Mouse (Mus musculus) lung, adult 18-20 months (tissue): ENCODE results near the gene Ryk.

Experiments
- DNase-seq, 2 experiments: peaks; one replicate each; pipeline ENCODE4 v3.0.0; 2022; ENCODE audit warnings: mixed read lengths in 2 of 2

Gene Ryk

GRCm38 (mm10) chr9:102859399-102859798 is 24.7 kb downstream of the Ryk start:
- DNase-seq: peak; percentile 28 to 60

GRCm38 (mm10) chr9:102859963-102860362 is 25.2 kb downstream of the Ryk start:
- no peak for DNase-seq

- no peak for DNase-seq
These were observed 26.2 kb downstream of the Ryk start for GRCm38 (mm10) chr9:102860802-102861469.

DNA sequence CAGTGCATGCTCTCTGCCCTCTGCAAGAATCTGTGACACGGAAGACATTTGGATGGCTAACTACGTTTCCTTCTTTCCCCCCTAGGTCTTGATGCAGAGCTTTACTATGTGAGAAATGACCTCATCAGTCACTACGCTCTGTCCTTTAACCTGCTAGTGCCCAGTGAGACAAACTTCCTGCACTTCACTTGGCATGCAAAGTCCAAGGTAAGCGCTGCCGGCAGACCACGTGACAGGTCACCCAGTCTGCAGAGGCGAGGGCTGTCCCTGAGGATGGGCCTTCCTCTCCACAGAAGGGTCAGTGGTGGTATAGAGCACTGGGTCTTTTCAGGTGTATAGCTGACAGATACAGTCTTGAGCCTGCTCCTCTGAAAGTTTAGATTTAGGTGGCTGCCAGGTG is 27.1 kb downstream of the Ryk start:
- no peak for DNase-seq

GRCm38 (mm10) chr9:102862260-102862659 is 27.5 kb downstream of the Ryk start:
- no peak for DNase-seq

GRCm38 (mm10) chr9:102863876-102864545 is 29.3 kb downstream of the Ryk start:
- DNase-seq: peak; percentile 62 to 65

DNA sequence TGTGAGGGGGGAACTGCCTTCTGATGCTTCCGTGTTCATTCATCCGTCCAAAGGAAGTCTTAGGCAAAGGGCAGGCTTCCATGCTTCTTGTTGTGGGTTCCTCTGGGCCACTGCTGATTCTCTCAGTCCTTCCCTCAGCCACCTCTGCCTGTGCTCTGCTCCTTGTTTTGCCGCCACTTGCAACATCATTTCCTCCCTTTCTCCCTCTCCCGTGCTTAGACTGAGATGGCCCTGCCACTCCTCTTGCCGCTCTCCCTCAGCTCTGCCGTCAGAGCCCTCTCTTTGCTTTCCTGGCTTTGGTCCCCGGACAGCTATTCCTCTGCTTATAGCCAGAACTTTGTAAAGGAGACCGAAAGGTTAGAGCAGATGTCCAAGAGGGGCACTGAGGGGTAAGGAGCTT is 30.2 kb downstream of the Ryk start:
- DNase-seq: no peak

DNA sequence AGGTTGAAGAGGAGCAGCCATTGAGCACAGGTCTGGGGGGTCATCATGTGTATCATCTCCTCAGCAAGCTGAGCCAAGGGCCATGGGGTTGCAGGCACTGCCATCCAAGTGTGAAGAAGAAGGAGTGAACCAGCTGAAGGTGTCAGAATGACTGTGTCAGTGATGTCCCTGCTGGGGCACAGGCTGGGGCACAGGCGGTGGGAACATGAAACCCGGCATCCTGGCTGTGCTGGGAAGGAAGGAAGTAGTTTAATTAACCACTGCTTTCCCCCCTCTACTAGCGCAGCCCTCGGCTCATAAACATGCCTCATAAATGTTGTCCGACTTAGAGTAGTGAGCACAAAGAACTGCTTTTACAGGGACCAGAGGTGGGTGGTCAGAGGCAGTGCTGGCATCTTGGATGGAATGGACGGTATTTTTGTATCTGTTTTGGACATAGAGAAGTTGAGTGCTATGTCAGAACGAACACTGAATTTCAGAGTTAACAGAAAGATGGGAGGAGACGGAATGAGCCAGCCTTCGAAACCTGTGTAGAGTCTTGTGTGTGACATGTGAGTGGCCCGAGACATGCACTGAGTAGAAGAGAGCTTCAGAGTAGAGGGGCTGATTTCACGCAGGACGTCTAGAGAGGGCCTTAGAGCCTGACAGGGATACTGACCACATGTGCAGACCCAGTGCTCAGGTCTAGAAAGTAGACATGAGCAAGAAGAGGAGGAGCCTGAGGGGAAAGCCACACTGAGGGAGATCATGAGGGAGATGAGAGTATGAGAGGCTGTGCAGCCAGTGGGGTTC is 31.4 kb downstream of the Ryk start:
- no peak for DNase-seq

DNA sequence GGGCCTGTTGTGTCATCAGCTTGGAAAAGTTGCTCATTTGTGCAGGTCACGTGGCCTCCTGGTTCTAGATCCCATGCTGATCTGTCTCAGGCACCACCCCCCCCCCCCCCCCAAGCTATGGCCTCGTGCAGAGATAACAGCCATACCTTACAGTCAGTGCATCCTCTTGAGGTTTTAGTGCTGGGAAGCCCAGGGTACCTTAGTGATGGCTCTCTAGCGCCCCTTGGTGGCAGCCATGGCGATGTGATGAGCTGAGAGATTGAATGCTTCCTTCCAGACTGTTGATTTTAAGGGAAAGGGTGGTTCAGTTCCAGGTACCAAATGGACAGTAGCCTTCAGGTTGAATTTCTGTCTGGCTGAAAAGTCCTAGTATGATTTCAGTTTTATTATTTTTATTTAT is 32.2 kb downstream of the Ryk start:
- peak; percentile 64 to 75 for DNase-seq

DNA sequence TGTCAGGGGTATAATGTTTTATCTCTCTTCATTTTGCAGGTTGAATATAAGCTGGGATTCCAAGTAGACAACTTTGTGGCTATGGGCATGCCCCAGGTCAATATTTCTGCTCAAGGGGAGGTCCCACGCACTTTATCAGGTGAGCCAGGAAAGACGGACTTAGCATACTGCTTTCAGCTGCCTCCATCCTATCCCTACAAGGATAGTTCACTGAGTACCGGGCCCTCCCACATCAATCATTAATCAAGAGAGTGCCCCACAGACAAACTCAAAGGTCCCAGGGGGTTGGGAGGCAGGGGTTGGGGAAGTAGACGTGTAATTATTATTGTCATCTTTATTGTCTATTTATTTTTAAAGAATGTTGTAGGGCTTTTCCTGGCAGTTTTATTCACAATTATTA is 32.8 kb downstream of the Ryk start:
- no peak for DNase-seq

DNA sequence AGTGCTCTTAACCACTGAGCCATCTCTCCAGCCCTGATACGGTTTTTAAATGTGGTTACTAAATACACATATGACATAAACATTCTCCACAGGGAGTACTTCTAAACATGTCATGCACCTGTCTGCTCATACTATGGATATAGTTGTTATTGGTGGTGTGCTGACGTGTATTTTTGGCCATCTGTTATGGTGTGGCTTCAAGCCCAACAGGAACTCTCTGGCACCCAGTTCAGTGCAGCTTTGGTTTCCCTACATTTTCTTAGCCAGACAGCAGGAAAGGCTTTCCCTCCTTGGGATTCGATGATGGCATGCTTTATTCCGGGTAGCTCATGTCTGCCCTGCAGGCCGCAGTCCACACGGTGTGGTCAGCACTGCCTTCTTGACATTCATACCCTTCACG is 33.7 kb downstream of the Ryk start:
- no peak for DNase-seq

GRCm38 (mm10) chr9:102876054-102876690 is 41.5 kb downstream of the Ryk start:
- DNase-seq: no peak

GRCm38 (mm10) chr9:102877916-102878315 is 43.2 kb downstream of the Ryk start:
- DNase-seq: no peak

- DNase-seq: peak; percentile 50 to 72
These were observed 44.8 kb downstream of the Ryk start for GRCm38 (mm10) chr9:102879545-102879944.

DNA sequence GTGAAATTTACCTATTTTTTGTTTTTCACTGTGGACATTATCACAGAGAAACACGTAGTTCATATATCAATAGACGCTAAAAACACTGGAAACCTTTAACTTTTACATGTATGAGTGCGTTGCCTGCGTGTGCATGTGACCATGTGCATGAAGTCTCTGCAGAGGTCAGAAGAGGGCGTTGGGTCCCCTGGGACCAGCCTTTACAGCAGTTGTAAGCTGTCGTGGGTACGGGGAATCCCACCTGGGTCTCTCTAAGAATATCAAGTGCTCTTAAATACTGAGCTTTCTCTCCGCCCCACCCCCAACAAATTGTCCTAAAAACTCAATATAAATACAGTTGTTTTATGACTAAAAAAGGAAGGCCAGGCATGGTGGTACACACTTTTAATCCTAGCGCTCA is 50.0 kb downstream of the Ryk start:
- DNase-seq: no peak

DNA sequence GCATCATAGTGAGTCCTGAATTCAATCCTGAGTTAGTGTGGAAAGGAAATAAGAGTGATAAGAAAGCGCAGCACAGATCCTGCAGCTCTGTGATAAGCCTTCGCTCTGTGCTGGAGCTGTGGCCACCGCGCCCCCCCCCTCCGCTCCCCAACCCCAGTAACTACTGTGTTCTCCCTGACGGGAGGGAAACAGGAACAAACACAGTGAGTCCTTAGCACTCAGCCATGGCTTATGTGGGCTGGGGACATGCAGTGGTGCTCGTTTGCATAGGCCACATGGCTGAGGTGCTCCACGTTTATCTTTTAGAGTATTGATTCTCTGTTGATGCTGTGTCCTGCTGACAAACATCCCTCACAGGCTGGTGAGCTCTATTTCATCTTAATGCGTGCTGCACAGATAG is 55.4 kb downstream of the Ryk start:
- DNase-seq: peak; percentile 24 to 49

DNA sequence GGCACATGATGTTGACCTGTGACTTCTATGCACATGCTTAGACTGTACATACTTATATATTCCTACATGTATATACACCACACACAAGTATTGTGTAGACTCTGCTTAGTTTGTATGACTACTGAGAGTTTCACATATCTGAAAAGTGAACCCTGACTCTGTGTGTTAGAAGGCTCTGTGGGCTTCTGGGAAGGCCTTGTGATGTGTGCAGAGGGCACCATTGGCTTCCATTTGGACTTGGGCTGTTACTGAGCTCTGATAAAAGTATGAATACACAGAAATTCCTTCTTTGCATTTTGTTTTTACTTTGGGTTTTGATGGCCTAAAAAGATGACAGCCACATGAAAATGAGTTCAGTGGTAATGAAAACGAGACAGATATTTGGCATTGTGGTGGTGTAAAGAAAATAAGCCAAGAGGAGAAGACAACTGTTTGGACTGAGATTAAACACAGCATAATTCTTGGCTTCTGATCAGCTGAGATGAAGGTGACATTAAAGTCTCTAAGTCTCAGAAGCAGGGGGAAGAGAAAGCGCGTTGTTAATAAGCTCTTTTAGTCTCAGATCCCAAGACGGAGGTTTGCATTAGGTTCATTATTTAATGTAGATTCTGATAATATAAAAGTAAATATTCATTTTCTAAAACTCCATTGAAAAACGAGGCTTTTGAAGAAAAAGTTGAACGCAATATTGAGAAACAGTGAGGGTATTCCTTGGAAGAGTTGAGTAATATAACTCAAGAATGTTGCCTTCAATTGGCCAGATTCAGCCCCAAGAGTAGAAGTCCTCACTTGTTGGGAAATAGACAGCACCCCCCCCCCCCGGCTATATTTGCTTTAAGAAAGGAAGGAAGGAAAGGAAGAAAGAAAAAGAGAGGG is 58.0 kb downstream of the Ryk start:
- DNase-seq: no peak

- no peak for DNase-seq
These were observed 58.7 kb downstream of the Ryk start for GRCm38 (mm10) chr9:102893356-102893870.

GRCm38 (mm10) chr9:102899916-102900315 is 65.2 kb downstream of the Ryk start:
- no peak for DNase-seq

- DNase-seq: no peak
These were observed 67.6 kb downstream of the Ryk start for GRCm38 (mm10) chr9:102902308-102902707.

- no peak for DNase-seq
These were observed 70.2 kb downstream of the Ryk start for GRCm38 (mm10) chr9:102904952-102905351.

DNA sequence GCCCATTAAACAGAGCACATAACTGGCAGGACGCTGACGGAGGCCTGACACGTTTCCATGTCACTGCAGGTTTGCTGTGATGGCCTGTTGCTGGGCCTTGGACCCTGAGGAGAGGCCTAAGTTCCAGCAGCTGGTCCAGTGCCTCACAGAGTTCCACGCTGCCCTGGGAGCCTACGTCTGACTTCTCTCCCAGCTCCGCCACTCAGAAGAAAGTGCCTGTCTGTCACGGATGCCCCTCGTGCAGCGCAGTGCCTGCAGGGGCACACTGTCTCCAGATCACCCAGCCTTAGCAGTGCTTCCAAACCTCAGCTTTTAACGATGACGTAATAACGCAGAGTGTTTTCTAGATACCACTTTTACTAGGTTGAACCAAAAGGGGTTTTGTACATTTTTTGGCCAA is 72.1 kb downstream of the Ryk start:
- no peak for DNase-seq
